Mouse (Mus musculus) heart, embryonic 11.5 days (tissue): ENCODE measurements around the gene Cbfb. TPM values are rescaled to one million over a fixed set of nuclear protein-coding genes. Genes with fewer than 3 reads are reported as not detected.
A peak's percentile ranks its signal among the peaks of the same experiment; 100 is the strongest.

Experiments used
- ATAC-seq: fragments of 200-750 bp; cut with Nextera tagmentation; replicated peaks from 2 replicates; pipeline ENCODE4 v1.8.0; 2017; ENCODE audit warnings: moderate library complexity; ENCODE audit not compliant: insufficient number of reproducible peaks, low FRiP score, low TSS enrichment
- H3K27ac ChIP-seq: fragments of 300-500 bp; sonication (generic); 2 replicates; pipeline ENCODE4 v1.5.1; 2014; ENCODE audit warnings: mild to moderate bottlenecking, low read depth, low read length
- H3K27me3 ChIP-seq: fragments of 300-500 bp; sonication (generic); 2 replicates; pipeline ENCODE4 v1.6.1; 2014; ENCODE audit warnings: mild to moderate bottlenecking, low read length, mixed read lengths; ENCODE audit not compliant: control insufficient read depth, insufficient read depth
- H3K36me3 ChIP-seq: fragments of 300-500 bp; sonication (generic); 2 replicates; pipeline ENCODE4 v1.6.1; 2014; ENCODE audit warnings: mild to moderate bottlenecking, low read length, moderate library complexity, mixed read lengths; ENCODE audit not compliant: control insufficient read depth, insufficient read depth
- H3K4me1 ChIP-seq: fragments of 300-500 bp; sonication (generic); 2 replicates; pipeline ENCODE4 v1.6.1; 2014; ENCODE audit warnings: low read length; ENCODE audit not compliant: control insufficient read depth, insufficient read depth
- H3K4me2 ChIP-seq: fragments of 300-500 bp; sonication (generic); 2 replicates; pipeline ENCODE4 v1.6.1; 2014; ENCODE audit warnings: mild to moderate bottlenecking, moderate library complexity
- H3K4me3 ChIP-seq: fragments of 300-500 bp; sonication (generic); 2 replicates; pipeline ENCODE4 v1.5.1; 2014; ENCODE audit warnings: low read depth, low read length
- H3K9ac ChIP-seq: fragments of 300-500 bp; sonication (generic); 2 replicates; pipeline ENCODE4 v1.6.1; 2014; ENCODE audit warnings: mild to moderate bottlenecking, low read depth, low read length, moderate library complexity
- H3K9me3 ChIP-seq: fragments of 300-500 bp; sonication (generic); replicated peaks from 2 replicates; pipeline ENCODE4 v1.6.1; 2016; ENCODE audit warnings: low read length; ENCODE audit not compliant: control insufficient read depth
- WGBS: fragments of 180-500 bp; shearing (Covaris S2); extraction: QIAGEN DNeasy Blood & Tissue Kit; methylation state at CpG from one replicate; pipeline ENCODE4 v1.1.7; 2014; ENCODE audit not compliant: insufficient replicate concordance; 5-methylcytosine and 5-hydroxymethylcytosine counted together
- polyA plus RNA-seq: library from polyadenylated mRNA; unstranded; fragments of >200 nt; fragmentation: Nextera tagmentation; extraction: Ambion mirVana; gene quantifications from 2 replicates; pipeline ENCODE4 v1.2.1, GENCODE M21; 2014

The Cbfb gene
- 57.2 and 61.2 TPM in 2 replicates for polyA plus RNA-seq

GRCm38 (mm10) chr8:105170381-105171115 is at the start of gene Cbfb:
Gene Cbfb, plus strand, starts transcription at chr8:105170674.
- Histone ChIP-seq H3K4me1 (peaks cover 4% of the 10 kb centered on the region), H3K27ac (peak within 1 kb of the TSS; percentile 99), H3K4me3 (peak within 1 kb of the TSS; percentile 96), H3K36me3 (no peaks in the 10 kb centered on the region), H3K9me3 (no peaks in the 10 kb centered on the region), H3K4me2 (peak within 1 kb of the TSS; percentile 76), H3K27me3 (no peaks in the 10 kb centered on the region), H3K9ac (peak within 1 kb of the TSS; percentile 99)
- WGBS = under 1% methylated on average over 78 of the region's 86 CpGs
- peak; percentile 89 for ATAC-seq

GRCm38 (mm10) chr8:105129864-105130263 is 40.6 kb upstream of the Cbfb start:
- WGBS = 72% methylated on average over 9 of the region's 9 CpGs

GRCm38 (mm10) chr8:105131509-105131908 is 39.0 kb upstream of the Cbfb start, which contains the start of gene Ces4a:
Gene Ces4a, plus strand, starts transcription at chr8:105131800.
- H3K4me3 ChIP-seq = no peak within 1 kb of the TSS
- no peak within 1 kb of the TSS for H3K4me2 ChIP-seq
- no peak within 1 kb of the TSS for H3K27ac ChIP-seq
- H3K36me3 ChIP-seq = no peaks in the 10 kb centered on the region
- no peak for ATAC-seq
- 77% methylated on average over 5 of the region's 5 CpGs for WGBS
- no peak within 1 kb of the TSS for H3K9ac ChIP-seq
- no peaks in the 10 kb centered on the region for H3K27me3 ChIP-seq
- no peaks in the 10 kb centered on the region for H3K9me3 ChIP-seq
- H3K4me1 ChIP-seq = no peaks in the 10 kb centered on the region

More at GRCm38 (mm10) chr8:105129864-105130263, 40.6 kb upstream of the Cbfb start:
- no peaks in the 10 kb centered on the region for H3K4me1 ChIP-seq
- no peaks in the 10 kb centered on the region for H3K27me3 ChIP-seq
- H3K36me3 ChIP-seq = no peaks in the 10 kb centered on the region
- H3K9ac ChIP-seq = no peak overlapping the region
- no peak overlapping the region for H3K4me3 ChIP-seq
- H3K27ac ChIP-seq = no peak overlapping the region
- ATAC-seq = no peak
- H3K4me2 ChIP-seq = no peak overlapping the region
- H3K9me3 ChIP-seq = no peaks in the 10 kb centered on the region

- no peaks in the 10 kb centered on the region for H3K9me3 ChIP-seq
Measured at GRCm38 (mm10) chr8:105138423-105138822, 32.1 kb upstream of the Cbfb start.

GRCm38 (mm10) chr8:105142395-105142794 is 28.1 kb upstream of the Cbfb start:
- ATAC-seq = no peak
- Histone ChIP-seq H3K9me3 (no peaks in the 10 kb centered on the region), H3K4me1 (0 out of 2 replicates have a peak, but pooled peaks cover 2% of the 10 kb centered on the region), H3K9ac (no peak overlapping the region), H3K4me2 (peak overlapping the region; percentile 45), H3K27ac (no peak overlapping the region), H3K4me3 (peak overlapping the region; percentile 10; the same call in 1 of the 2 replicates), H3K27me3 (peaks cover 7% of the 10 kb centered on the region; the same call in 1 of the 2 replicates), H3K36me3 (no peaks in the 10 kb centered on the region)
- 29% methylated on average over 19 of the region's 19 CpGs for WGBS

More at GRCm38 (mm10) chr8:105138423-105138822, 32.1 kb upstream of the Cbfb start:
- Histone ChIP-seq H3K4me2 (no peak overlapping the region), H3K27me3 (peaks cover 7% of the 10 kb centered on the region; the same call in 1 of the 2 replicates), H3K27ac (no peak overlapping the region), H3K36me3 (no peaks in the 10 kb centered on the region), H3K4me3 (no peak overlapping the region), H3K9ac (no peak overlapping the region), H3K4me1 (0 out of 2 replicates have a peak, but pooled peaks cover 2% of the 10 kb centered on the region)
- 22% methylated on average over 4 of the region's 4 CpGs for WGBS
- ATAC-seq = no peak

GRCm38 (mm10) chr8:105151654-105152053 is 18.8 kb upstream of the Cbfb start:
- Histone ChIP-seq H3K27ac (no peak overlapping the region), H3K4me3 (no peak overlapping the region), H3K9ac (no peak overlapping the region), H3K27me3 (peaks cover 14% of the 10 kb centered on the region), H3K4me1 (peaks cover 8% of the 10 kb centered on the region; the same call in 1 of the 2 replicates), H3K9me3 (no peaks in the 10 kb centered on the region), H3K36me3 (no peaks in the 10 kb centered on the region), H3K4me2 (no peak overlapping the region)
- WGBS = 62% methylated on average over 4 of the region's 4 CpGs
- ATAC-seq = no peak

- Histone ChIP-seq H3K27me3 (peaks cover 14% of the 10 kb centered on the region), H3K27ac (0 out of 2 replicates have a peak overlapping the region, but pooled peaks have one; percentile 15), H3K4me2 (peak overlapping the region; percentile 81), H3K4me1 (peaks cover 8% of the 10 kb centered on the region; the same call in 1 of the 2 replicates), H3K4me3 (peak overlapping the region; percentile 38), H3K36me3 (no peaks in the 10 kb centered on the region), H3K9me3 (no peaks in the 10 kb centered on the region), H3K9ac (peak overlapping the region; percentile 67; the same call in 1 of the 2 replicates)
- peak; percentile 58; the same call in 1 of the 2 replicates for ATAC-seq
- WGBS = 3% methylated on average over 27 of the region's 27 CpGs
Measured at GRCm38 (mm10) chr8:105152623-105153398, 17.7 kb upstream of the Cbfb start.

- H3K27me3 ChIP-seq = peaks cover 14% of the 10 kb centered on the region
- H3K4me3 ChIP-seq = no peak overlapping the region
- H3K36me3 ChIP-seq = no peaks in the 10 kb centered on the region
- no peak for ATAC-seq
- H3K27ac ChIP-seq = no peak overlapping the region
- WGBS = 76% methylated on average over 5 of the region's 5 CpGs
- H3K9ac ChIP-seq = no peak overlapping the region
- H3K9me3 ChIP-seq = no peaks in the 10 kb centered on the region
- peaks cover 8% of the 10 kb centered on the region; the same call in 1 of the 2 replicates for H3K4me1 ChIP-seq
- no peak overlapping the region for H3K4me2 ChIP-seq
Measured at GRCm38 (mm10) chr8:105154316-105154715, 16.2 kb upstream of the Cbfb start.
